Mouse (Mus musculus) midbrain, embryonic 12.5 days (tissue): ENCODE data around the gene Skap2. TPM values are rescaled to one million over a fixed set of nuclear protein-coding genes. Genes with fewer than 3 reads are reported as not detected.

Source experiments
- ATAC-seq: fragments of 200-750 bp; cut with Nextera tagmentation; 2 replicates; pipeline ENCODE4 v1.8.0; 2017; ENCODE audit warnings: low read depth, moderate TSS enrichment, moderate library complexity; ENCODE audit not compliant: low FRiP score
- H3K27ac ChIP-seq: fragments of 300-500 bp; sonication (generic); replicated peaks from 2 replicates; pipeline ENCODE4 v1.5.1; 2016; ENCODE audit warnings: mild to moderate bottlenecking
- H3K27me3 ChIP-seq: fragments of 300-500 bp; sonication (generic); 2 replicates; pipeline ENCODE4 v1.6.1; 2016; ENCODE audit warnings: mild to moderate bottlenecking
- H3K36me3 ChIP-seq: fragments of 300-500 bp; sonication (generic); 2 replicates; pipeline ENCODE4 v1.6.1; 2016
- H3K4me1 ChIP-seq: fragments of 300-500 bp; sonication (generic); 2 replicates; pipeline ENCODE4 v1.6.1; 2016
- H3K4me2 ChIP-seq: fragments of 300-500 bp; sonication (generic); replicated peaks from 2 replicates; pipeline ENCODE4 v1.6.1; 2016; ENCODE audit warnings: mild to moderate bottlenecking, moderate library complexity
- H3K4me3 ChIP-seq: fragments of 300-500 bp; sonication (generic); 2 replicates; pipeline ENCODE4 v1.5.1; 2016; ENCODE audit warnings: mild to moderate bottlenecking
- H3K9ac ChIP-seq: fragments of 300-500 bp; sonication (generic); replicated peaks from 2 replicates; pipeline ENCODE4 v1.6.1; 2016; ENCODE audit warnings: mild to moderate bottlenecking, moderate library complexity
- H3K9me3 ChIP-seq: fragments of 300-500 bp; sonication (generic); 2 replicates; pipeline ENCODE4 v1.6.1; 2016; ENCODE audit warnings: mild to moderate bottlenecking
- WGBS: fragments of 180-500 bp; shearing (Covaris S2); methylation state at CpG from one replicate; pipeline ENCODE4 v1.1.7; 2016; 5-methylcytosine and 5-hydroxymethylcytosine counted together
- polyA plus RNA-seq: library from polyadenylated mRNA; unstranded; fragments of >200 nt; fragmentation: Nextera tagmentation; extraction: Ambion mirVana; gene quantifications from 2 replicates; pipeline ENCODE4 v1.2.1, GENCODE M21; 2016

Gene Skap2
- 6.8 and 7.9 TPM in 2 replicates for polyA plus RNA-seq

GRCm38 (mm10) chr6:52012409-52013244, at the start of gene Skap2:
Gene Skap2 (minus strand): TSS chr6:52012549.
- Histone ChIP-seq H3K9me3 (no peaks in the 10 kb centered on the region), H3K27ac (no peak within 1 kb of the TSS), H3K36me3 (no peaks in the 10 kb centered on the region), H3K4me2 (peak within 1 kb of the TSS; percentile 92), H3K4me1 (peaks cover 10% of the 10 kb centered on the region; the same call in 1 of the 2 replicates), H3K27me3 (peaks cover 47% of the 10 kb centered on the region), H3K9ac (peak within 1 kb of the TSS; percentile 51), H3K4me3 (peak within 1 kb of the TSS; percentile 61)
- peak; percentile 97 for ATAC-seq
- WGBS, result under 1% methylated on average over 51 of the region's 51 CpGs

GRCm38 (mm10) chr6:52058899-52059448, 46.6 kb upstream of the Skap2 start:
- Histone ChIP-seq H3K9ac (no peak overlapping the region), H3K4me1 (peaks cover 10% of the 10 kb centered on the region; the same call in 1 of the 2 replicates), H3K27ac (no peak overlapping the region), H3K36me3 (no peaks in the 10 kb centered on the region), H3K4me2 (no peak overlapping the region), H3K4me3 (no peak overlapping the region), H3K9me3 (no peaks in the 10 kb centered on the region), H3K27me3 (0 out of 2 replicates have a peak, but pooled peaks cover 8% of the 10 kb centered on the region)
- no peak for ATAC-seq
- 65% methylated on average over 10 of the region's 10 CpGs for WGBS

GRCm38 (mm10) chr6:52058120-52058519, 45.8 kb upstream of the Skap2 start:
- 0 out of 2 replicates have a peak, but pooled peaks cover 8% of the 10 kb centered on the region for H3K27me3 ChIP-seq
- H3K4me1 ChIP-seq, result peaks cover 9% of the 10 kb centered on the region; the same call in 1 of the 2 replicates
- ATAC-seq, result no peak
- H3K9me3 ChIP-seq, result no peaks in the 10 kb centered on the region
- H3K36me3 ChIP-seq, result no peaks in the 10 kb centered on the region
- no peak overlapping the region for H3K9ac ChIP-seq
- no peak overlapping the region for H3K4me3 ChIP-seq
- no peak overlapping the region for H3K4me2 ChIP-seq
- no peak overlapping the region for H3K27ac ChIP-seq
- WGBS, result 63% methylated on average over 5 of the region's 5 CpGs

GRCm38 (mm10) chr6:52053567-52054561, 41.5 kb upstream of the Skap2 start:
- WGBS, result 89% methylated on average over 15 of the region's 15 CpGs
- H3K4me1 ChIP-seq, result no peaks in the 10 kb centered on the region
- H3K27me3 ChIP-seq, result no peaks in the 10 kb centered on the region
- H3K27ac ChIP-seq, result no peak overlapping the region
- H3K9ac ChIP-seq, result no peak overlapping the region
- no peak for ATAC-seq
- no peaks in the 10 kb centered on the region for H3K36me3 ChIP-seq
- no peak overlapping the region for H3K4me3 ChIP-seq
- no peaks in the 10 kb centered on the region for H3K9me3 ChIP-seq
- H3K4me2 ChIP-seq, result no peak overlapping the region

- no peaks in the 10 kb centered on the region for H3K36me3 ChIP-seq
- ATAC-seq, result no peak
- H3K4me2 ChIP-seq, result no peak overlapping the region
- H3K27ac ChIP-seq, result no peak overlapping the region
- H3K9me3 ChIP-seq, result no peaks in the 10 kb centered on the region
- no peak overlapping the region for H3K9ac ChIP-seq
- 0 out of 2 replicates have a peak, but pooled peaks cover 4% of the 10 kb centered on the region for H3K27me3 ChIP-seq
- 91% methylated on average over 12 of the region's 12 CpGs for WGBS
- no peak overlapping the region for H3K4me3 ChIP-seq
- no peaks in the 10 kb centered on the region for H3K4me1 ChIP-seq
These were observed 37.7 kb upstream of the Skap2 start for GRCm38 (mm10) chr6:52050062-52050461.

GRCm38 (mm10) chr6:52045517-52045916, 33.2 kb upstream of the Skap2 start:
- Histone ChIP-seq H3K4me2 (no peak overlapping the region), H3K4me1 (no peaks in the 10 kb centered on the region), H3K9me3 (no peaks in the 10 kb centered on the region), H3K27ac (no peak overlapping the region), H3K9ac (no peak overlapping the region), H3K4me3 (no peak overlapping the region), H3K27me3 (0 out of 2 replicates have a peak, but pooled peaks cover 4% of the 10 kb centered on the region), H3K36me3 (no peaks in the 10 kb centered on the region)
- ATAC-seq, result no peak
- WGBS, result 37% methylated on average over 5 of the region's 5 CpGs

GRCm38 (mm10) chr6:52036077-52036476, 23.7 kb upstream of the Skap2 start:
- ATAC-seq, result no peak
- Histone ChIP-seq H3K4me2 (no peak overlapping the region), H3K27ac (no peak overlapping the region), H3K27me3 (no peaks in the 10 kb centered on the region), H3K9me3 (no peaks in the 10 kb centered on the region), H3K4me1 (0 out of 2 replicates have a peak, but pooled peaks cover 3% of the 10 kb centered on the region), H3K4me3 (no peak overlapping the region), H3K9ac (no peak overlapping the region), H3K36me3 (no peaks in the 10 kb centered on the region)
- WGBS, result 79% methylated on average over 4 of the region's 4 CpGs

- H3K4me1 ChIP-seq, result 0 out of 2 replicates have a peak, but pooled peaks cover 3% of the 10 kb centered on the region
- no peaks in the 10 kb centered on the region for H3K36me3 ChIP-seq
- H3K27me3 ChIP-seq, result no peaks in the 10 kb centered on the region
- no peak overlapping the region for H3K27ac ChIP-seq
- no peak for ATAC-seq
- H3K4me2 ChIP-seq, result no peak overlapping the region
- H3K4me3 ChIP-seq, result no peak overlapping the region
- WGBS, result 39% methylated on average over 7 of the region's 7 CpGs
- no peak overlapping the region for H3K9ac ChIP-seq
- 0 out of 2 replicates have a peak, but pooled peaks cover 4% of the 10 kb centered on the region for H3K9me3 ChIP-seq
These were observed 18.8 kb upstream of the Skap2 start for GRCm38 (mm10) chr6:52031181-52031580.

GRCm38 (mm10) chr6:52028131-52028530, 15.8 kb upstream of the Skap2 start:
- Histone ChIP-seq H3K4me1 (0 out of 2 replicates have a peak, but pooled peaks cover 3% of the 10 kb centered on the region), H3K4me3 (no peak overlapping the region), H3K27me3 (no peaks in the 10 kb centered on the region), H3K36me3 (no peaks in the 10 kb centered on the region), H3K4me2 (no peak overlapping the region), H3K27ac (no peak overlapping the region), H3K9me3 (0 out of 2 replicates have a peak, but pooled peaks cover 4% of the 10 kb centered on the region), H3K9ac (no peak overlapping the region)
- no peak for ATAC-seq
- 84% methylated on average over 7 of the region's 7 CpGs for WGBS

GRCm38 (mm10) chr6:52027181-52027580, 14.8 kb upstream of the Skap2 start:
- 0 out of 2 replicates have a peak, but pooled peaks cover 3% of the 10 kb centered on the region for H3K4me1 ChIP-seq
- 84% methylated on average over 4 of the region's 4 CpGs for WGBS
- no peak overlapping the region for H3K27ac ChIP-seq
- H3K36me3 ChIP-seq, result no peaks in the 10 kb centered on the region
- ATAC-seq, result no peak
- H3K4me2 ChIP-seq, result no peak overlapping the region
- H3K27me3 ChIP-seq, result no peaks in the 10 kb centered on the region
- no peak overlapping the region for H3K9ac ChIP-seq
- H3K9me3 ChIP-seq, result 0 out of 2 replicates have a peak, but pooled peaks cover 4% of the 10 kb centered on the region
- no peak overlapping the region for H3K4me3 ChIP-seq

- Histone ChIP-seq H3K27me3 (no peaks in the 10 kb centered on the region), H3K4me2 (no peak overlapping the region), H3K27ac (no peak overlapping the region), H3K9ac (no peak overlapping the region), H3K36me3 (no peaks in the 10 kb centered on the region), H3K9me3 (0 out of 2 replicates have a peak, but pooled peaks cover 4% of the 10 kb centered on the region), H3K4me1 (0 out of 2 replicates have a peak, but pooled peaks cover under 1% of the 10 kb centered on the region), H3K4me3 (no peak overlapping the region)
- ATAC-seq, result no peak
- WGBS, result 80% methylated on average over 11 of the region's 11 CpGs
These were observed 13.9 kb upstream of the Skap2 start for GRCm38 (mm10) chr6:52026281-52026680.
